Mouse (Mus musculus) stomach, embryonic 16.5 days (tissue): ENCODE results near the gene 1110032A03Rik. TPM values are rescaled to one million over a fixed set of nuclear protein-coding genes. Genes with fewer than 3 reads are reported as not detected.

Source experiments
- ATAC-seq: fragments of 200-750 bp; cut with Nextera tagmentation; 2 replicates; pipeline ENCODE4 v1.8.0; 2017; ENCODE audit warnings: moderate number of reproducible peaks, moderate TSS enrichment; ENCODE audit not compliant: insufficient read depth, low FRiP score
- H3K27ac ChIP-seq: fragments of 300-500 bp; sonication (generic); 2 replicates; pipeline ENCODE4 v1.5.1; 2014; ENCODE audit warnings: low read length
- H3K27me3 ChIP-seq: fragments of 300-500 bp; sonication (generic); 2 replicates; pipeline ENCODE4 v1.6.1; 2014; ENCODE audit warnings: low read length, control low read depth, mixed read lengths; ENCODE audit not compliant: control insufficient read depth, insufficient read depth
- H3K36me3 ChIP-seq: fragments of 300-500 bp; sonication (generic); 2 replicates; pipeline ENCODE4 v1.6.1; 2014; ENCODE audit warnings: low read length; ENCODE audit not compliant: control insufficient read depth, insufficient read depth
- H3K4me1 ChIP-seq: fragments of 300-500 bp; sonication (generic); 2 replicates; pipeline ENCODE4 v1.6.1; 2014; ENCODE audit warnings: low read length, control low read depth, mixed read lengths; ENCODE audit not compliant: control insufficient read depth, insufficient read depth
- H3K4me2 ChIP-seq: fragments of 300-500 bp; sonication (generic); 2 replicates; pipeline ENCODE4 v1.6.1; 2014; ENCODE audit warnings: low read depth, low read length, mixed read lengths
- H3K4me3 ChIP-seq: fragments of 300-500 bp; sonication (generic); replicated peaks from 2 replicates; pipeline ENCODE4 v1.5.1; 2014; ENCODE audit warnings: mild to moderate bottlenecking, low read length
- H3K9ac ChIP-seq: fragments of 300-500 bp; sonication (generic); 2 replicates; pipeline ENCODE4 v1.6.1; 2014; ENCODE audit warnings: low read length
- H3K9me3 ChIP-seq: fragments of 300-500 bp; sonication (generic); replicated peaks from 2 replicates; pipeline ENCODE4 v1.6.1; 2016; ENCODE audit warnings: low read length, control low read depth; ENCODE audit not compliant: control insufficient read depth
- whole genome bisulfite sequencing: fragments of 180-500 bp; shearing (Covaris S2); extraction: QIAGEN DNeasy Blood & Tissue Kit; methylation state at CpG from one replicate; pipeline ENCODE4 v1.1.7; 2014; 5-methylcytosine and 5-hydroxymethylcytosine counted together
- polyA plus RNA-seq: library from polyadenylated mRNA; unstranded; fragments of >200 nt; fragmentation: Nextera tagmentation; extraction: Ambion mirVana; gene quantifications from 2 replicates; pipeline ENCODE4 v1.2.1, GENCODE M21; 2015

Gene 1110032A03Rik
- polyA plus RNA-seq, 1 experiment from 2014 or later = 28.5 TPM

DNA sequence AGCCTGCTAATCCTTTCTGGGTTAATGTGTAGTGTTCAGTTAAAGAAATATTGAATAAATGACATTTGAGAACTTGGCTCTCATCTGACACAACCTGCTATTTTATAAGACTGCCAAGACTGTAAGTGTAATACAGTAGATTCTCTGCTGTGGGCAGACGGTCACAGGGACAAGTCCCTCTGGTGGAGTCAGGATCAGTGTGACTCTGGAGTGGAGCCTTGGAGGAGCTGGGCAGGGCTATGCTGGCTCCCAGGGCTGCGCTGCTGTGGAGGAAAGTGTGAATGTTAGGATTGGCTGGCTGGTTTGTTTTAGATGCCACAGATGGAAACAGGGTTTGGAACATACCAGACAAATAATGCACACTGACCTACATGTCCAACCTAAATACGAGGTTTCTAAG lies 19.9 kb upstream of the 1110032A03Rik start:
- WGBS = 85% methylated on average over 3 of the region's 3 CpGs
- H3K36me3 ChIP-seq = no peaks in the 10 kb centered on the region; the same call in none of the 2 replicates
- no peak overlapping the region for H3K4me2 ChIP-seq
- no peaks in the 10 kb centered on the region for H3K4me1 ChIP-seq
- no peaks in the 10 kb centered on the region for H3K9me3 ChIP-seq
- ATAC-seq = no peak
- H3K27ac ChIP-seq = no peak overlapping the region
- H3K27me3 ChIP-seq = no peaks in the 10 kb centered on the region
- no peak overlapping the region for H3K9ac ChIP-seq
- H3K4me3 ChIP-seq = no peak overlapping the region

DNA sequence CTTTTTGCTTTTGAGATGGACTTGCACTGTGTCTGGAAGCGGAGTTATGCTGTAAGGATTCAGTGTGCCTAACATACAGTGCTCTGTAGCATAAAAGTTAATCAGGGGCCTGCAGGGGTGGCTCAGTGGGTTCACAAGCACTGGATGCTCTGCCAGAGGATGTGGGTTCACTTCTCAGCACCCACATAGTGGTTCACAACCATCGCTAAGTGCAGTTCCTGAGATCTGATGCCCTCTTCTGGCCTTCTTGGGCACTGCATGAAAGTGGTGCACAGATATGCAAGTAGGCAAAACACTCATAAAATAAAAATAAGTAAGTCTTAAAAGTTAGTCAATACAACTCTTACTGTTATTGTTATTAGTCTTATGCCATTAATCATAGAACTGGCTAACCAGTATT lies 6.8 kb upstream of the 1110032A03Rik start:
- Histone ChIP-seq H3K4me1 (no peaks in the 10 kb centered on the region), H3K9ac (no peak overlapping the region), H3K27ac (no peak overlapping the region), H3K4me3 (no peak overlapping the region), H3K36me3 (peaks cover 31% of the 10 kb centered on the region), H3K9me3 (no peaks in the 10 kb centered on the region), H3K27me3 (no peaks in the 10 kb centered on the region), H3K4me2 (no peak overlapping the region)
- 74% methylated on average over 2 of the region's 2 CpGs for WGBS
- ATAC-seq = no peak

GRCm38 (mm10) chr9:50776162-50776760 lies 941 bp upstream of the 1110032A03Rik start:
- ATAC-seq = no peak
- H3K27me3 ChIP-seq = no peaks in the 10 kb centered on the region
- peaks cover 3% of the 10 kb centered on the region; the same call in 1 of the 2 replicates for H3K36me3 ChIP-seq
- H3K9me3 ChIP-seq = no peaks in the 10 kb centered on the region
- peak overlapping the region; percentile 65 for H3K4me2 ChIP-seq
- H3K4me1 ChIP-seq = peaks cover 12% of the 10 kb centered on the region
- H3K9ac ChIP-seq = peak overlapping the region; percentile 98
- peak overlapping the region; percentile 95 for H3K4me3 ChIP-seq
- WGBS = 43% methylated on average over 11 of the region's 11 CpGs
- peak overlapping the region; percentile 93 for H3K27ac ChIP-seq

- peaks cover 3% of the 10 kb centered on the region; the same call in 1 of the 2 replicates for H3K36me3 ChIP-seq
- no peaks in the 10 kb centered on the region for H3K27me3 ChIP-seq
- H3K4me1 ChIP-seq = peaks cover 12% of the 10 kb centered on the region
- H3K4me3 ChIP-seq = peak overlapping the region; percentile 95
- peak overlapping the region; percentile 93 for H3K27ac ChIP-seq
- under 1% methylated on average over 26 of the region's 30 CpGs for WGBS
- peak; percentile 44; the same call in 1 of the 2 replicates for ATAC-seq
- no peaks in the 10 kb centered on the region for H3K9me3 ChIP-seq
- peak overlapping the region; percentile 98 for H3K9ac ChIP-seq
- H3K4me2 ChIP-seq = peak overlapping the region; percentile 65
Measured at GRCm38 (mm10) chr9:50775662-50776126, 374 bp upstream of the 1110032A03Rik start.

DNA sequence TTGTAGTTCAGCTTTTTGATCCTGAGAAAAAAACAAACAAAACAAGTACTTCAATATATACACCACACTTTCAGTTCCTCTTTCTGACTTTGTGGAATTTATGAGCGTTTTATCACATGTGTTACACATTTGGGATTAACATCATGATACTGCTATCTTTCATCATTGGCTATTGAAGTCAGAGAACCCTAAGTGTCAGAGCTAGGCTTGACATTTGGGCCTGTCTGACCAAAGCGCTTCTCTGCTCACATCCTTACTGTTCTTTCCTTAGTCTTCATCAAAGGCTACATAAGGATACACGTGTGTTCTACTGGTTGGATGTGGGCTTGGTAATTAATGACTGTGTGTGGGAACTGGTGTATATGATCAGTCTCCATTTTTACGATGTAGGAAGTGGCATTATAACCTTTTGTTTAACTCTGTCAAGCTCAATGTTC lies 1.3 kb downstream of the 1110032A03Rik start:
- Histone ChIP-seq H3K27ac (no peak overlapping the region), H3K4me3 (no peak overlapping the region; the same call in 1 of the 2 replicates), H3K9me3 (no peaks in the 10 kb centered on the region), H3K4me1 (peaks cover 15% of the 10 kb centered on the region), H3K27me3 (no peaks in the 10 kb centered on the region), H3K36me3 (0 out of 2 replicates have a peak, but pooled peaks cover 3% of the 10 kb centered on the region), H3K9ac (peak overlapping the region; percentile 48; the same call in 1 of the 2 replicates), H3K4me2 (peak overlapping the region; percentile 65)
- ATAC-seq = no peak
- WGBS = 61% methylated on average over 4 of the region's 4 CpGs

GRCm38 (mm10) chr9:50770011-50770410 lies 5.3 kb downstream of the 1110032A03Rik start:
- no peak overlapping the region for H3K27ac ChIP-seq
- H3K9me3 ChIP-seq = no peaks in the 10 kb centered on the region
- H3K4me1 ChIP-seq = peaks cover 7% of the 10 kb centered on the region; the same call in 1 of the 2 replicates
- H3K4me3 ChIP-seq = no peak overlapping the region
- H3K9ac ChIP-seq = no peak overlapping the region
- H3K27me3 ChIP-seq = no peaks in the 10 kb centered on the region
- 83% methylated on average over 2 of the region's 2 CpGs for WGBS
- no peak overlapping the region for H3K4me2 ChIP-seq
- ATAC-seq = no peak
- H3K36me3 ChIP-seq = no peaks in the 10 kb centered on the region

GRCm38 (mm10) chr9:50768107-50769002 lies 7.0 kb downstream of the 1110032A03Rik start, which contains the start of gene Fdxacb1:
TSS of gene Fdxacb1 (plus strand) at chr9:50768236.
- 0 out of 2 replicates have a peak, but pooled peaks cover 2% of the 10 kb centered on the region for H3K4me1 ChIP-seq
- no peaks in the 10 kb centered on the region for H3K9me3 ChIP-seq
- peak; percentile 96 for ATAC-seq
- peak within 1 kb of the TSS; percentile 81 for H3K9ac ChIP-seq
- peak within 1 kb of the TSS; percentile 72 for H3K4me3 ChIP-seq
- WGBS = 2% methylated on average over 59 of the region's 59 CpGs
- H3K27me3 ChIP-seq = no peaks in the 10 kb centered on the region
- no peaks in the 10 kb centered on the region for H3K36me3 ChIP-seq
- peak within 1 kb of the TSS; percentile 96 for H3K27ac ChIP-seq
- peak within 1 kb of the TSS; percentile 80 for H3K4me2 ChIP-seq

- no peak for ATAC-seq
- Histone ChIP-seq H3K4me3 (peak overlapping the region; percentile 72), H3K4me2 (peak overlapping the region; percentile 76), H3K4me1 (0 out of 2 replicates have a peak, but pooled peaks cover 2% of the 10 kb centered on the region), H3K27ac (peak overlapping the region; percentile 96), H3K9ac (peak overlapping the region; percentile 81), H3K27me3 (no peaks in the 10 kb centered on the region), H3K9me3 (no peaks in the 10 kb centered on the region), H3K36me3 (no peaks in the 10 kb centered on the region)
- WGBS = 3% methylated on average over 17 of the region's 17 CpGs
Measured at GRCm38 (mm10) chr9:50767531-50768106, 7.7 kb downstream of the 1110032A03Rik start.
